Mouse (Mus musculus) ES-E14 (cell line): ENCODE data around the gene Erich3. TPM values are rescaled to one million over a fixed set of nuclear protein-coding genes. Genes with fewer than 3 reads are reported as not detected.

Source experiments
- DNase-seq: peaks from one replicate; pipeline ENCODE4 v3.0.0-alpha.2; 2013; ENCODE audit warnings: low read depth, low spot score
- H3K27ac ChIP-seq: 2 replicates; pipeline ENCODE4 v1.5.1; 2012; ENCODE audit warnings: low read depth, mild to moderate bottlenecking, low read length, moderate library complexity, mixed read lengths; ENCODE audit not compliant: poor library complexity, insufficient read depth, severe bottlenecking
- H3K36me3 ChIP-seq: 2 replicates; pipeline ENCODE4 v1.6.1; 2012; ENCODE audit warnings: mild to moderate bottlenecking, low read length, moderate library complexity, mixed read lengths; ENCODE audit not compliant: control insufficient read depth, poor library complexity, insufficient read depth, severe bottlenecking
- H3K4me1 ChIP-seq, 2 experiments: fragments of 150-350 bp in 1 of 2; sonication (generic) in 1 of 2; 2 replicates each; pipeline ENCODE4 v1.6.1; 2012; ENCODE audit warnings: low read length in 2 of 2, mild to moderate bottlenecking in 1 of 2, mixed read lengths in 1 of 2; ENCODE audit not compliant: control insufficient read depth in 2 of 2, insufficient read depth in 2 of 2, poor library complexity in 1 of 2
- H3K4me3 ChIP-seq, 2 experiments: fragments of 150-350 bp in 1 of 2; sonication (generic) in 1 of 2; 2 replicates each; pipeline ENCODE4 v1.5.1; 2012; ENCODE audit warnings: low read length in 2 of 2, low read depth in 1 of 2, mild to moderate bottlenecking in 1 of 2, mixed read lengths in 1 of 2; ENCODE audit not compliant: insufficient read depth in 1 of 2, poor library complexity in 1 of 2, severe bottlenecking in 1 of 2
- H3K9ac ChIP-seq: 2 replicates; pipeline ENCODE4 v1.6.1; 2012; ENCODE audit warnings: low read depth, mild to moderate bottlenecking, low read length, mixed read lengths; ENCODE audit not compliant: poor library complexity, insufficient read depth, severe bottlenecking
- H3K9me3 ChIP-seq: fragments of 150-350 bp; sonication (generic); 2 replicates; pipeline ENCODE4 v1.6.1; 2012; ENCODE audit warnings: low read depth, mild to moderate bottlenecking, low read length; ENCODE audit not compliant: control insufficient read depth, insufficient read depth
- CHD2 ChIP-seq: IDR thresholded peaks from 2 replicates; pipeline ENCODE4 v1.6.1; 2014; ENCODE audit warnings: mild to moderate bottlenecking, low read depth, low read length, inconsistent platforms
- HCFC1 ChIP-seq: IDR thresholded peaks from 2 replicates; pipeline ENCODE4 v1.6.1; 2012; ENCODE audit warnings: low read length, inconsistent platforms, borderline replicate concordance; ENCODE audit not compliant: insufficient read depth
- MAFK ChIP-seq: IDR thresholded peaks from 2 replicates; pipeline ENCODE4 v1.6.1; 2014; ENCODE audit warnings: mild to moderate bottlenecking, low read depth, low read length, inconsistent platforms; ENCODE audit not compliant: insufficient read depth
- ZC3H11A ChIP-seq: IDR thresholded peaks from 2 replicates; pipeline ENCODE4 v1.6.1; 2012; ENCODE audit warnings: low read depth, mild to moderate bottlenecking, inconsistent platforms, low read length, borderline replicate concordance
- ZNF384 ChIP-seq: IDR thresholded peaks from 2 replicates; pipeline ENCODE4 v1.6.1; 2012; ENCODE audit warnings: low read depth, low read length, inconsistent platforms
- in situ Hi-C, 2 experiments: fragments of 600-800 bp; cut with MboI; formaldehyde crosslinking; loops; one replicate each; pipeline ENCODE4 v1.15.1; 2025; ENCODE audit warnings: low sequenced_read_pairs in 2 of 2, inconsistent platforms in 1 of 2; ENCODE audit not compliant: unreplicated experiment in 2 of 2
- total RNA-seq: library from RNA; depleted of rRNA; stranded (reverse); fragments of 300-350 nt; gene quantifications from 2 replicates; pipeline ENCODE4 v1.2.3, GENCODE M21; 2012

The Erich3 gene
- total RNA-seq, 1 experiment, result 0.09 TPM

DNA sequence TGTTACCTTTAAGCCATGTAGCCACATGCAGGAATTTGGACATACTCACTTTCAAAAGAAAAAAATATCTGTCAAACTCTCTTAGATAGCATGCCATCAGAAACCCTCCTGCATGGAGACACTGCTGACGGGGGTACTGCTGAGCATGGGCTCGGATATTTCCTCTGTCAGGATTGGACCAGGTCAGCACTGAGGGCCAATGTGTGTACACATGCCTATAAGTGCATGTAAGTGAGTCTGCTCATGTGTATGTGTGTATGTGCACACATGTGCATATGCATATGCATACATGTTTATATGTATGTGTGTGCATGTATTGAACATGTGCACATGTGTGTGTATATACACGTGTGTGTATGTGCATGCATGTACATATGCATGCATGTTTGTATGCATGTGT is 124.0 kb downstream of the Erich3 start:
- no peak for TF ChIP-seq CHD2
- TF ChIP-seq MAFK, result no peak
- no peak for TF ChIP-seq ZNF384
- no peak for TF ChIP-seq HCFC1
- TF ChIP-seq ZC3H11A, result no peak
- Histone ChIP-seq H3K9me3 (no peaks in the 10 kb centered on the region), H3K4me3 (no peak overlapping the region), H3K27ac (no peak overlapping the region), H3K4me1 (no peaks in the 10 kb centered on the region), H3K9ac (no peak overlapping the region), H3K36me3 (no peaks in the 10 kb centered on the region)
- DNase-seq, result no peak
- in situ Hi-C loops, result no loop called here

- in situ Hi-C loops, result no loop called here
- no peaks in the 10 kb centered on the region for H3K36me3 ChIP-seq
- no peaks in the 10 kb centered on the region for H3K9me3 ChIP-seq
- H3K27ac ChIP-seq, result no peak overlapping the region
- no peak for DNase-seq
- H3K4me1 ChIP-seq, result no peaks in the 10 kb centered on the region
- no peak overlapping the region for H3K9ac ChIP-seq
- TF ChIP-seq ZNF384 (no peak), HCFC1 (no peak), CHD2 (no peak), ZC3H11A (no peak), MAFK (no peak)
- H3K4me3 ChIP-seq, result no peak overlapping the region
These were observed 129.9 kb downstream of the Erich3 start for GRCm38 (mm10) chr3:154793571-154793970.

DNA sequence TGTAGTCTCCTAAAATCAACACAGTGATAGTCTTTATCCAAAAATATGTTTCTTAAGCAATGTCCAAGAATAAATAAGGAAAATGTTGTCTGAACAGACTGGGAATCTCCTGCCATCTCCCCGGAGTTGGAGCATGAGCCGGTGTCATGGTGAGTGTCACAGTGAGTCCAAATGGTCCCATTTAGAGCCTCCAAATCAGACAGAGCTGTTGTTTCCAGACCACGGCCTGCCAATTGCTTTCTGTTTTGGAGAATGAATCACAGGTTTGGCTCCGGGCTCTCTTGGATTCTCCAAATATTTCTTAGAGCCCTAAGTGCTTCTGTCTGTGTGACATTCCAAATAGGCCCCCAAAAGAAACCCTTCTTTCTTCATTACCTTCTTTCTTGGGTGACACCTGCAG is 135.1 kb downstream of the Erich3 start:
- TF ChIP-seq ZNF384, result no peak
- TF ChIP-seq CHD2, result no peak
- TF ChIP-seq ZC3H11A, result no peak
- no peak for TF ChIP-seq MAFK
- no peak for TF ChIP-seq HCFC1
- H3K4me1 ChIP-seq, result no peaks in the 10 kb centered on the region

GRCm38 (mm10) chr3:154800454-154800853 is 136.8 kb downstream of the Erich3 start:
- no peak for DNase-seq
- in situ Hi-C loops, result no loop called here
- no peak for TF ChIP-seq HCFC1
- TF ChIP-seq ZC3H11A, result no peak
- no peak for TF ChIP-seq ZNF384
- TF ChIP-seq MAFK, result no peak
- TF ChIP-seq CHD2, result no peak
- H3K27ac ChIP-seq, result no peak overlapping the region
- no peaks in the 10 kb centered on the region for H3K4me1 ChIP-seq
- H3K9me3 ChIP-seq, result no peaks in the 10 kb centered on the region
- H3K9ac ChIP-seq, result no peak overlapping the region
- no peak overlapping the region for H3K4me3 ChIP-seq
- H3K36me3 ChIP-seq, result no peaks in the 10 kb centered on the region

More for the DNA sequence above, 135.1 kb downstream of the Erich3 start:
- Histone ChIP-seq H3K9ac (no peak overlapping the region), H3K36me3 (no peaks in the 10 kb centered on the region), H3K4me3 (no peak overlapping the region), H3K9me3 (no peaks in the 10 kb centered on the region), H3K27ac (no peak overlapping the region)
- in situ Hi-C loops, result no loop called here
- DNase-seq, result no peak

DNA sequence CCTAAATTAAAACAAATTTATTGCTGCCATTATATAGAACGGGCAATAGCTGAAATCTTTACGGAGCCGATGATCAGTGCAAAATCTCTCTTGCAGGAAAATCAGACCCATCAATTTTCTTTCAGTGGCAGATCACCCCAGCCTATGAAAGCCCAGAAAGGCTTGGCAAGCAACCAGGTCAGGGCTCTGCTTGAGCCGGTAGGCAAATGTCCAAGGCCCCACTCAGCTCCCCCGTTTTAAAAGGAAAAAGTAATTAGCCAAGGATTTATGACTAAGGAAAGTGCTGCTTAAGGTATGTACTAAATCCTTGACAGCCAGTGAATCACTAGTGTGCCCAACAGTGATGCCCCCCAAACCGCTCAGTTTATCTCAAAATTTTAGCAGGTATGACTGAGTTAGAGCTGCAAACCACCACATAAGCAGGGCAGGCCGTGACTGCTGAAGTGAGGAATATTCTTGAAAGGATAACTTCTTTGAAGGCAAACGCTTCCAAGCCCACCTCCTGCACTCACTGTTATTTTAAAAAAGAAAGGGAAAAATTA is 137.3 kb downstream of the Erich3 start:
- H3K27ac ChIP-seq, result no peak overlapping the region
- H3K9me3 ChIP-seq, result no peaks in the 10 kb centered on the region
- no peak for DNase-seq
- no peaks in the 10 kb centered on the region for H3K4me1 ChIP-seq
- in situ Hi-C loops, result no loop called here
- no peak overlapping the region for H3K4me3 ChIP-seq
- H3K36me3 ChIP-seq, result no peaks in the 10 kb centered on the region
- no peak overlapping the region for H3K9ac ChIP-seq
- TF ChIP-seq MAFK, result no peak
- no peak for TF ChIP-seq CHD2
- no peak for TF ChIP-seq HCFC1
- no peak for TF ChIP-seq ZNF384
- TF ChIP-seq ZC3H11A, result no peak
